Mouse (Mus musculus): ENCODE measurements around the gene Clk1. TPM values are rescaled to one million over a fixed set of nuclear protein-coding genes. Genes with fewer than 3 reads are reported as not detected.

Gene Clk1
- polyA plus RNA-seq, 1 experiment from 2014 or later, result 195 TPM

DNA sequence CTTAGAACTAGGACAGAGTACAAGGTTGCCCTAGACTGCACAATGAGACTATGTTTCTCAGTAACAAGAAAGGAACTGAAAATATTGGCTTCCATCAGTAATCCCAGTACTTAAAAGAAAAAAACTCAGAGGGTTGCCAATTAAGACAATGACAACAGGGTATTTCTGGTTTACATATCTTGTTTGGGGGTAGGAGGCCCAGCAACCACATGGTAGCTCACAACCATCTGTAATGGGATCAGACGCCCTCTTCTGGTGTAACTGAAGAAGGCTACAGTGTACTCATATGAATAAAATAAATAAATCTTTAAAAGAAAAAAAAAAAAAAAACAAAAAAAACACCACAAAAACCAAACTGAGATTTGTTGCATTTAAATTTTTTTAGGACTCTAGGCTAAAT lies 8.4 kb downstream of the Clk1 start:
- 38% methylated on average over 1 of the region's 1 CpGs for WGBS
- H3K36me3 ChIP-seq (ENCODE audit: control insufficient read depth, insufficient read depth, low read length), result peaks cover 24% of the 10 kb centered on the region

DNA sequence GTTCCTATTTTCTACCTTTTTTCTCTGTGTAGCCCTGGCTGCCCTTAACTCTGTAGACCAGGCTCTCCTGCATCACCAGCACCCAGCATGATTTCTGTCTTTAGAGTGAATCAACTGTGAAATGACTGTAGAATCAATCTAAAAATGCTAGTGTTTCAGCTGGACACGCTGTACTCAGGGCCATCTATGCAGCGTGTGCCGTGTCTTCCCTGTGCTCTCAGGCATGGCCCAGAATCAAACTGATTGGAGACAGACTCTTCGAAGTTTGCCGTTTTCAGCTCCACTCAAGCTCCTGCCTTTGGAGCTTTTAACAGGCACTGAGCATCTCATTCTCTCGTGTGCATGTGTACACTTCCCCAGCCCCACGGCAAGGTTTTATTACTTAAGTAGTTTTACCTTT lies 13.1 kb downstream of the Clk1 start:
- no peaks in the 10 kb centered on the region for H3K27me3 ChIP-seq (ENCODE audit: control insufficient read depth, insufficient read depth, low read length)

More for the DNA sequence above, 8.4 kb downstream of the Clk1 start:
- Histone ChIP-seq H3K4me2 (replicated peaks; ENCODE audit: low read depth, low read length) (no peak overlapping the region), H3K4me3 (ENCODE audit: low read depth, low read length) (no peak overlapping the region), H3K27ac (ENCODE audit: low read depth, low read length) (no peak overlapping the region), H3K27me3 (ENCODE audit: control insufficient read depth, insufficient read depth, low read length) (no peaks in the 10 kb centered on the region), H3K9me3 (ENCODE audit: control insufficient read depth, low read length) (no peaks in the 10 kb centered on the region), H3K9ac (ENCODE audit: low read depth, low read length) (no peak overlapping the region), H3K4me1 (replicated peaks; ENCODE audit: control insufficient read depth, insufficient read depth, low read length) (no peaks in the 10 kb centered on the region)
- DNase-seq (ENCODE audit: low spot score) (no peak), ATAC-seq (ENCODE audit: low FRiP score) (no peak)

DNA sequence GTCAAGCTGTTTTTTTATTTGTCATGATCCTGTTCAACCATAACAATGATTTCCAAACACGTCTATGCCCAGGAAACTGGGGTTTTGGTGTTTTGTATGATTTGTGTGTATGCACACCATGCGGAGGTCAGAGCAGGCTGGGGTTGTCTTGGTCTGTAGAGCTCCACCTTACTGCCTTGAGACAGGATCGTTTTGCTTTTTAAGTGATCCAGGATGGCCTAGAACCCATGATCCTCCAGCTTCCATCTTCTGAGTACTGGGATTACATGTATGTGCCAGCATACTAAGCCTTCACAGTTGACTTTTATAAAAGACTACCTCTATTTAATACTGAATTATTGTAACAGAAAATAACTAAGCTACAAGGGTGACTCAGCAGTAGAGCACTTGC lies 13.7 kb downstream of the Clk1 start:
- DNase-seq (ENCODE audit: low spot score) (no peak), ATAC-seq (ENCODE audit: low FRiP score) (no peak)
- H3K4me2 ChIP-seq (replicated peaks; ENCODE audit: low read depth, low read length), result no peak overlapping the region
- WGBS, result 92% methylated on average over 3 of the region's 3 CpGs
- no peak overlapping the region for H3K9ac ChIP-seq (ENCODE audit: low read depth, low read length)
- no peaks in the 10 kb centered on the region for H3K4me1 ChIP-seq (replicated peaks; ENCODE audit: control insufficient read depth, insufficient read depth, low read length)
- H3K36me3 ChIP-seq (ENCODE audit: control insufficient read depth, insufficient read depth, low read length), result peaks cover 21% of the 10 kb centered on the region
- H3K9me3 ChIP-seq (ENCODE audit: control insufficient read depth, low read length), result no peaks in the 10 kb centered on the region
- no peaks in the 10 kb centered on the region for H3K27me3 ChIP-seq (ENCODE audit: control insufficient read depth, insufficient read depth, low read length)
- no peak overlapping the region for H3K27ac ChIP-seq (ENCODE audit: low read depth, low read length)
- no peak overlapping the region for H3K4me3 ChIP-seq (ENCODE audit: low read depth, low read length)

More for the DNA sequence above, 13.1 kb downstream of the Clk1 start:
- ATAC-seq (ENCODE audit: low FRiP score) (no peak), DNase-seq (ENCODE audit: low spot score) (no peak)
- Histone ChIP-seq H3K9ac (ENCODE audit: low read depth, low read length) (no peak overlapping the region), H3K4me2 (replicated peaks; ENCODE audit: low read depth, low read length) (no peak overlapping the region), H3K36me3 (ENCODE audit: control insufficient read depth, insufficient read depth, low read length) (peaks cover 24% of the 10 kb centered on the region), H3K4me3 (ENCODE audit: low read depth, low read length) (no peak overlapping the region), H3K4me1 (replicated peaks; ENCODE audit: control insufficient read depth, insufficient read depth, low read length) (no peaks in the 10 kb centered on the region), H3K27ac (ENCODE audit: low read depth, low read length) (no peak overlapping the region), H3K9me3 (ENCODE audit: control insufficient read depth, low read length) (no peaks in the 10 kb centered on the region)
- WGBS, result 89% methylated on average over 7 of the region's 7 CpGs

DNA sequence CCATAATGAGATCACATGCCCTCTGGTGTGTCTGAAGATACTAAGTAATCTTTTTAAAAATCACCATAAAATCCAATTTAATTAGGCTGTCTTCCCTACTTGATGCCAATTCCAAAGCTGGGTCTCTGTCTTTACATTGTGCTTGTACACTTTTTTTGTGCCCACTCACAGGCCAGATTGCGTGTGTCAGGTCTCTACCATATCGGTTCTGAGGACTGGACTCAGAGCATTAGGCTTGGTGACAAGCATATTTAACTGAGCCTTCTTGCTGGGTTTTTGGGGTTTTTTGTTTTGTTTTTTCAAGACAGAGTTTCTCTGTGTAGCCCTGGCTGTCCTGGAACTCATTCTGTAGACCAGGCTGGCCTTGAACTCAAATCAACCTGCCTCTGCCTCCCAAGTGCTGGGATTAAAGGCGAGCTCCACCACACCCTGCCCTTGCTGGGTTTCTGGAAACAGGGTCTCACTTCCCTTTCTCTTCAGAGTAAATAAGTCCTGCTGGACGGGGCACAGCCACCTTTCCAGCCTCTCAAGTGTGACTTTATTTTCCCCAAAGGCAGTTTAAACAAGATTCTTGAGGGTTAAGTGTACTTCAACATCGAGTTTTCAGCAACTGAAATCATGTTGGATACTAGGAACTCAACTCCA lies 14.2 kb downstream of the Clk1 start:
- H3K4me2 ChIP-seq (replicated peaks; ENCODE audit: low read depth, low read length), result no peak overlapping the region
- no peaks in the 10 kb centered on the region for H3K9me3 ChIP-seq (ENCODE audit: control insufficient read depth, low read length)
- H3K36me3 ChIP-seq (ENCODE audit: control insufficient read depth, insufficient read depth, low read length), result peaks cover 21% of the 10 kb centered on the region
- no peak overlapping the region for H3K4me3 ChIP-seq (ENCODE audit: low read depth, low read length)
- H3K27me3 ChIP-seq (ENCODE audit: control insufficient read depth, insufficient read depth, low read length), result no peaks in the 10 kb centered on the region
- no peaks in the 10 kb centered on the region for H3K4me1 ChIP-seq (replicated peaks; ENCODE audit: control insufficient read depth, insufficient read depth, low read length)
- ATAC-seq (ENCODE audit: low FRiP score), result no peak
- no peak for DNase-seq (ENCODE audit: low spot score)
- no peak overlapping the region for H3K27ac ChIP-seq (ENCODE audit: low read depth, low read length)
- no peak overlapping the region for H3K9ac ChIP-seq (ENCODE audit: low read depth, low read length)
- WGBS, result 79% methylated on average over 5 of the region's 5 CpGs

DNA sequence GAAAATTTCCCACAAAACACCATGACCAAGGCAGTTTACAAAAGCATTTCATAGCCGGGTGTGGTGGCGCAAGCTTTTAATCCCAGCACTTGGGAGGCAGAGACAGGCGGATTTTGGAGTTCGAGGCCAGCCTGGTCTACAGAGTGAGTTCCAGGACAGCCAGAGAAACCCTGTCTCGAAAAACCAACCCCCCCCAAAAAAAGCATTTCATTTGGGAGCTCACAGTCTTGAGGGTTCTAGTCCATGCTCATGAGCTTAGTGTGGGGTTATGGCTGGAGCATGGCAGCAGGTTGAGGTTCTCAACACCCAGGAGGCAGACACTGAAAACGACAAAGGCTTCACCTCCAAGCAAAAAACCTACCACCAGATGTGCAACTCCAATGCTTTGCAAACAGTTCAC lies 15.7 kb downstream of the Clk1 start:
- WGBS, result 89% methylated on average over 6 of the region's 6 CpGs

DNA sequence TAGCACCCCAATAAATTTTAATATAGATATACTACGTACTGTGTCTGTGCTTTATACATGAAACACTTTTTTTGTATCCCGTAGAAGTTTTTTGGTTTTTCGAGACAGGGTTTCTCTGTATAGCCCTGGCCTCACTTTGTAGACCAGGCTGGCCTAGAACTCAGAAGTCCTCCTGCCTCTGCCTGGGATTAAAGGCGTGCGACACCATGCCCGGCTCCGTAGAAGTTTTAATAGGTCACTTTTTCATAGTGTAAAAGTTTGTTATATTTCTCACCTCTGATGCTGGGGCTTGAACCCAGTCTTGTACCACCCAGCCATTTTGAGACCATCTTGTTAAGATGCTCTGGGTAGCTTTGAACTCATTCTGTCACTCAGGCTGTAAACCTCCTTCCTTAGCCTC lies 16.5 kb downstream of the Clk1 start:
- Histone ChIP-seq H3K4me3 (ENCODE audit: low read depth, low read length) (no peak overlapping the region), H3K4me2 (replicated peaks; ENCODE audit: low read depth, low read length) (no peak overlapping the region), H3K4me1 (replicated peaks; ENCODE audit: control insufficient read depth, insufficient read depth, low read length) (no peaks in the 10 kb centered on the region), H3K9me3 (ENCODE audit: control insufficient read depth, low read length) (no peaks in the 10 kb centered on the region), H3K36me3 (ENCODE audit: control insufficient read depth, insufficient read depth, low read length) (peaks cover 14% of the 10 kb centered on the region), H3K27ac (ENCODE audit: low read depth, low read length) (no peak overlapping the region), H3K27me3 (ENCODE audit: control insufficient read depth, insufficient read depth, low read length) (no peaks in the 10 kb centered on the region), H3K9ac (ENCODE audit: low read depth, low read length) (no peak overlapping the region)
- 96% methylated on average over 7 of the region's 7 CpGs for WGBS
- DNase-seq (ENCODE audit: low spot score) (no peak), ATAC-seq (ENCODE audit: low FRiP score) (no peak)

More for the DNA sequence above, 15.7 kb downstream of the Clk1 start:
- H3K27ac ChIP-seq (ENCODE audit: low read depth, low read length), result no peak overlapping the region
- no peak overlapping the region for H3K9ac ChIP-seq (ENCODE audit: low read depth, low read length)
- no peak overlapping the region for H3K4me3 ChIP-seq (ENCODE audit: low read depth, low read length)
- H3K4me1 ChIP-seq (replicated peaks; ENCODE audit: control insufficient read depth, insufficient read depth, low read length), result no peaks in the 10 kb centered on the region
- H3K27me3 ChIP-seq (ENCODE audit: control insufficient read depth, insufficient read depth, low read length), result no peaks in the 10 kb centered on the region
- no peaks in the 10 kb centered on the region for H3K9me3 ChIP-seq (ENCODE audit: control insufficient read depth, low read length)
- no peak for DNase-seq (ENCODE audit: low spot score)
- no peak for ATAC-seq (ENCODE audit: low FRiP score)
- no peak overlapping the region for H3K4me2 ChIP-seq (replicated peaks; ENCODE audit: low read depth, low read length)
- peaks cover 16% of the 10 kb centered on the region for H3K36me3 ChIP-seq (ENCODE audit: control insufficient read depth, insufficient read depth, low read length)

DNA sequence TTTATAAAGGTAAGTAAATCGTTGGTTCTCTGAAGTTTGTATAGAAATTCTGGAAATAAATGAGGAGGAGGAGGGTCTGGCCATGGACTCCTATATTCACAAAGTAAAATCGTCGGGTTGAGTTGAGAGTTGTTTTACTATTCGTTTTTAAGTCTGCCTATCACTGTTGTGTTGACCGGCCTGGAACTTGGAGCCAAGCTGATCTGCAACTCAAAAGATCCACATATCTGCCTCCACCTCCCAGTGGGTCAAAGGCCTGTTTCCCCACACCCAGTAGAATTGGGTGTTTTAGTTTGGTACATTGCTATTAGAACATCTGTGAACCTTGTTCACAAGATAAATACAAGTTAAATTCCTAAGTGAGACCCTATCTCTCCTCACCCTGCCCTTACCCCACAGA lies 20.1 kb downstream of the Clk1 start:
- Histone ChIP-seq H3K27me3 (ENCODE audit: control insufficient read depth, insufficient read depth, low read length) (no peaks in the 10 kb centered on the region), H3K27ac (ENCODE audit: low read depth, low read length) (no peak overlapping the region), H3K4me1 (replicated peaks; ENCODE audit: control insufficient read depth, insufficient read depth, low read length) (no peaks in the 10 kb centered on the region), H3K4me3 (ENCODE audit: low read depth, low read length) (no peak overlapping the region), H3K4me2 (replicated peaks; ENCODE audit: low read depth, low read length) (no peak overlapping the region), H3K36me3 (ENCODE audit: control insufficient read depth, insufficient read depth, low read length) (peaks cover 13% of the 10 kb centered on the region; the same call in 1 of the 2 replicates), H3K9ac (ENCODE audit: low read depth, low read length) (no peak overlapping the region), H3K9me3 (ENCODE audit: control insufficient read depth, low read length) (no peaks in the 10 kb centered on the region)
- WGBS, result 97% methylated on average over 5 of the region's 5 CpGs
- no peak for DNase-seq (ENCODE audit: low spot score)
- ATAC-seq (ENCODE audit: low FRiP score), result no peak

DNA sequence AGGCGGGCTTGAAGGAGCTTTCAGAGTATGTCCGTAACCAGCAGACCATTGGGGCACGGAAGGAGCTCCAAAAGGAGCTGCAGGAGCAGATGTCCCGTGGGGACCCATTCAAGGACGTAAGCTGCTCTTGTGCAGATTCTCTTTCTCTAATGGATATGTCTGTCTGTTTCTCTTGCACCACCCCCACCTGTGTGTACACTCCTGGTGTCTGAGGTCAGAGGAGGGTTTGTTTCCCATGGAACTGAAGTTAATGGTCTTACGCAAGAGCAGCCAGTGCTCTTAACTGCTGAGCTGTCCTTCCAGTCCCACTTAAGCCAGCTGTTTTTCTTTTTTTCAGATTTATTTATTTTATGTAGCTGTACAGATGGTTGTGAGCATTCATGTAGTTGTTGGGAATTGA lies 22.5 kb downstream of the Clk1 start:
- H3K27me3 ChIP-seq (ENCODE audit: control insufficient read depth, insufficient read depth, low read length), result no peaks in the 10 kb centered on the region
- DNase-seq (ENCODE audit: low spot score) (no peak), ATAC-seq (ENCODE audit: low FRiP score) (no peak)
- H3K4me2 ChIP-seq (replicated peaks; ENCODE audit: low read depth, low read length), result no peak overlapping the region
- H3K4me1 ChIP-seq (replicated peaks; ENCODE audit: control insufficient read depth, insufficient read depth, low read length), result no peaks in the 10 kb centered on the region
- no peaks in the 10 kb centered on the region for H3K9me3 ChIP-seq (ENCODE audit: control insufficient read depth, low read length)
- H3K4me3 ChIP-seq (ENCODE audit: low read depth, low read length), result no peak overlapping the region
- H3K9ac ChIP-seq (ENCODE audit: low read depth, low read length), result no peak overlapping the region
- H3K27ac ChIP-seq (ENCODE audit: low read depth, low read length), result no peak overlapping the region
- peaks cover 16% of the 10 kb centered on the region for H3K36me3 ChIP-seq (ENCODE audit: control insufficient read depth, insufficient read depth, low read length)
- WGBS, result 90% methylated on average over 6 of the region's 6 CpGs

DNA sequence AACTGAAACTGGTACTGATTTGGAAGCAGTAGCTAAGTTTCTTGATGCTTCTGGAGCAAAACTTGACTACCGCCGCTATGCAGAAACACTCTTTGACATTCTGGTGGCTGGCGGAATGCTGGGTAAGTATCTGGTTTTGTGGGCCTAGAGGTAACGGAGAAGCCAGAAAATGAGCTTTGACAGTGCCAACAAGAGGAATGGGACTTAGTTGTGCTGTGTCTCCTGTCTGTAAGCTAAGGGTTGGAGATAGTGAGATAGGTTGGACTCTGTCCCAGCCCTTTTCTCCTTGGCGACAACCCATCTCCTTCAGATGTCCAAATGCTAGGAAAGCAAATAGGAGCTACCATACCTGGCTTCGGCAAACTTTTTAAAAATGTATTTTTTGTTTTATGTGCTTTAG lies 26.1 kb downstream of the Clk1 start:
- Histone ChIP-seq H3K36me3 (ENCODE audit: control insufficient read depth, insufficient read depth, low read length) (peaks cover 21% of the 10 kb centered on the region), H3K4me2 (replicated peaks; ENCODE audit: low read depth, low read length) (no peak overlapping the region)

More for the DNA sequence above, 26.1 kb downstream of the Clk1 start:
- no peaks in the 10 kb centered on the region for H3K4me1 ChIP-seq (replicated peaks; ENCODE audit: control insufficient read depth, insufficient read depth, low read length)
- H3K9me3 ChIP-seq (ENCODE audit: control insufficient read depth, low read length), result no peaks in the 10 kb centered on the region
- DNase-seq (ENCODE audit: low spot score) (no peak), ATAC-seq (ENCODE audit: low FRiP score) (no peak)
- no peaks in the 10 kb centered on the region for H3K27me3 ChIP-seq (ENCODE audit: control insufficient read depth, insufficient read depth, low read length)
- H3K4me3 ChIP-seq (ENCODE audit: low read depth, low read length), result no peak overlapping the region
- H3K9ac ChIP-seq (ENCODE audit: low read depth, low read length), result no peak overlapping the region
- 92% methylated on average over 6 of the region's 6 CpGs for WGBS
- no peak overlapping the region for H3K27ac ChIP-seq (ENCODE audit: low read depth, low read length)

Data from hindbrain, embryonic 11.5 days (tissue).